Mouse (Mus musculus) brown adipose tissue, adult 24 weeks (tissue): ENCODE results near the gene Plin3. TPM values are rescaled to one million over a fixed set of nuclear protein-coding genes. Genes with fewer than 3 reads are reported as not detected.

ENCODE experiments used
- H3K27ac ChIP-seq: fragments of 200-500 bp; replicated peaks from 2 replicates; pipeline ENCODE4 v1.5.1; 2012; ENCODE audit warnings: low read depth, mild to moderate bottlenecking, low read length
- H3K4me1 ChIP-seq: fragments of 200-500 bp; 2 replicates; pipeline ENCODE4 v1.6.1; 2012; ENCODE audit warnings: low read length, mixed read lengths; ENCODE audit not compliant: control insufficient read depth, insufficient read depth, insufficient read length
- H3K4me3 ChIP-seq: fragments of 200-500 bp; 2 replicates; pipeline ENCODE4 v1.5.1; 2012; ENCODE audit warnings: low read depth, mild to moderate bottlenecking, low read length, moderate library complexity; ENCODE audit not compliant: insufficient read depth
- polyA plus RNA-seq: library from polyadenylated mRNA; stranded (reverse); fragments of >200 nt; gene quantifications from 2 replicates; pipeline ENCODE4 v1.2.4, GENCODE M21; 2012; ENCODE audit not compliant: missing spikeins, insufficient read depth, insufficient read length

Plin3 gene
- polyA plus RNA-seq = 62.9 and 78.2 TPM in 2 replicates

DNA sequence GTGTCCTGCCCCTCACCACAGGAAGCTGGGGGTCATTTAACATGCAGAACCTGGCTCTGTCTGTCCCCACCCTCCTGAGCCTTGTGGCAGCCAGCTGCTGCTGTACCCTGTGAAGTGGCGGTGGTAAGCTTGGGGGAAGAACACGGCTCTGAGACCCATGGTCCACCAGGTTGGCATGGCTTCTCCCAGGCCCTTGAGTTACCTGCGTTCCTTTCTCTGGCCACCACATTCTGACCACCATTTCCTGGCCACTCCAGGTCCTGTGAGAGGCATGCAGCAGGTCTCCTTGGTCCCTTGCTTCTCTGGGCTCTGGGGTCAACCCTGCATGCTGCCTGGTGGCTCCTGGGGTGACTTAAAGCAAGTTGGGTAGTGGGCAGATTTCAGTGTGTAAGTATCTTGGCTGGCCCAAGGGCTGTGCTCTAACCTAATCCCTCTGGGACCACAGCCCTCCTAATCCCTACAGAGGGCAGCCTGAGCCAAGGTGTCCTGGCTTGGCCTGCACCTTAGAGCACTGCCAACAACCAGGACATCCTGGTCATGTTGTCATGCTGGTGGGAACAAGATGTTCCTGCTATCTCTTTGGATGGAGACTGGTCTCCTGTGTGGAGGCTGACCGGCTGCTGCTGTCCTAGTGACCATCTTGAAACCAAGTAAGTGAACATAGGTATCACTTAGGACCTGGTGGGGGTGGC is at the start of gene Plin3:
Gene Plin3, minus strand, starts transcription at position 343 of the 692 bp plus-strand sequence.
- peak within 1 kb of the TSS; percentile 91 for H3K27ac ChIP-seq
- no peak within 1 kb of the TSS for H3K4me3 ChIP-seq
- H3K4me1 ChIP-seq = peaks cover 16% of the 10 kb centered on the region

- peaks cover 13% of the 10 kb centered on the region for H3K4me1 ChIP-seq
- no peak overlapping the region for H3K4me3 ChIP-seq
- no peak overlapping the region for H3K27ac ChIP-seq
These were observed 48.0 kb upstream of the Plin3 start for GRCm38 (mm10) chr17:56340717-56341116.

- no peak overlapping the region for H3K27ac ChIP-seq
These were observed 46.2 kb upstream of the Plin3 start for GRCm38 (mm10) chr17:56338909-56339308.

GRCm38 (mm10) chr17:56337791-56338190 is 45.1 kb upstream of the Plin3 start:
- no peak overlapping the region for H3K4me3 ChIP-seq
- H3K27ac ChIP-seq = no peak overlapping the region
- H3K4me1 ChIP-seq = peaks cover 13% of the 10 kb centered on the region

More at GRCm38 (mm10) chr17:56338909-56339308, 46.2 kb upstream of the Plin3 start:
- Histone ChIP-seq H3K4me3 (no peak overlapping the region), H3K4me1 (peaks cover 13% of the 10 kb centered on the region)

DNA sequence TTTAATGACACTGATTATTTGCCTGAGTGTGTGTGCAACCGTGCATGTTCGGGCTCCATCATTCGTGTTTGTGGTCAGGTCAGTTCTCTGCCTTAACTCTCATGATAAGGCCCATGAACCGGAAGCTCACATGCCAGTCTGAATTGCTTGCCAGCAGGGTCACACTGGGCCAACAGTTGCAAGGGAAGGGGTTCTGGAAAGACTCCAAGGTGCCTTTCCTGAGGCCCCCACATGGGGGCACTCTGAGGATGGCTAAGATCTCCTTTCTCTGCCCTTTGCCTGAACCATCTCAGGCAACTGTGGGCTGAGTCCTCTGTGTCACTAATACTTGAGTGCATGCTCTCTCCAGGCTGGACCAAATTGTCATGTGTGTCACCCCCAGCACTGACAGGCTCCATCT is 44.5 kb upstream of the Plin3 start:
- Histone ChIP-seq H3K4me3 (no peak overlapping the region), H3K27ac (no peak overlapping the region), H3K4me1 (peaks cover 13% of the 10 kb centered on the region)

DNA sequence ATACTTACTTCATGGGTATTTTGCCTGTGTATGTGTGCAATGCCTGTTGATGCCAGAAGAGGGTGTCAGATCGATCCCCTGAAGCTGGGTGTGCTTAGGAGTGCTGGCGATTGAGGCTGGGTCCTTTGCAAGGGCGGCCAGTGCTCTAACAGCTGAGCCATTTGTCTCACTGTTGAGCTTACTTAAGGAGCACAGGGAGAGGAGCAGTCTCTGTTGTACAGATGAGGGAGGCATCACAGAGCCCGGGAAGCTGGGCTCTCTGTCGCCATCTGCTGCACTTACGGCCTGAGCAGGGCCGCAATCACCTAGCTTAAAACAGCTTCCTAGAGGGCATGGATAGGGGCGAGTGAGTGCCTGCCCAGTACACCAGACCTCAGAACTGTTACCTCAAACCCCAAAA is 40.3 kb upstream of the Plin3 start:
- peaks cover 10% of the 10 kb centered on the region for H3K4me1 ChIP-seq
- H3K4me3 ChIP-seq = no peak overlapping the region
- H3K27ac ChIP-seq = no peak overlapping the region

- Histone ChIP-seq H3K4me3 (no peak overlapping the region), H3K4me1 (peaks cover 18% of the 10 kb centered on the region), H3K27ac (no peak overlapping the region)
These were observed 38.6 kb upstream of the Plin3 start for GRCm38 (mm10) chr17:56331256-56331655.

DNA sequence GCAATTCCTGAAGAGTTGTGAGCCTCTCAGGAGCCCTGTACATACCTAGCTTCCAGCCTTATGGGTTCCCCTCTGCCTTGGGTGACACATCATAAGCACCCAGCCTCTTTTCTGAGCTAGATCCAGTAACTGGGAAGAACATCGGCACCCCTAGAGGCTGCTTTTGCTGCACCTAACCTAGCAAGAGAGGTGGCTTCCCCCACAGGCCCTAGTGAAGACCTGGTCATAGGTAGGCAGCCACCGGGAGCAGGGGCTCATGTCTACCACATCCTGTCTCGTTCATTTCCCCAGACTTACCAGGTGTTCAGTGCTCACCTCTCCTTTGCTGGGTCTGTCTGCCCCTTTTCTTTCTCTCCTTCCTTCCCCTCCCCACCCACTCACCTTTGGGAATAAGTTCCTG is 37.7 kb upstream of the Plin3 start:
- peaks cover 18% of the 10 kb centered on the region for H3K4me1 ChIP-seq
- no peak overlapping the region for H3K27ac ChIP-seq
- no peak overlapping the region for H3K4me3 ChIP-seq

DNA sequence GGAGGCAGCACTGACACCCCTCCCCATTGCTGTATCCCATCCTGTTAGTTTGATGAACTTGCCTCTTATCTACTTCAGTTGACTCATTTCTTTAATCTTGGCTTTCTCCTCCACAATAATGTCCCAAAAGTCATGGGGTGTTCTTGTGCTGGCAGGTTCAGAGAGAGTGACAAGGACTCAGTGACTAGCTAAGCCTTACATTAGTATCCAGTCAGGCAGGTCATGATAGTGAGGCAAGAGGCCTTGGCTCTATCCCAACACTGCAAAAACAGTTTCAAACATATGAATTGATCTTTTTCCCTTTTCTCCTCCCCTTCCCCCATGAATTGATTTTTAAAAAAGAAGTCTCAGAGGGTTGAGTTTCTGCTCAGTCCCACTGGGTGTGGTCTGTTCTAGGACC is 36.6 kb upstream of the Plin3 start:
- H3K27ac ChIP-seq = no peak overlapping the region
- peaks cover 18% of the 10 kb centered on the region for H3K4me1 ChIP-seq
- H3K4me3 ChIP-seq = no peak overlapping the region

GRCm38 (mm10) chr17:56326153-56327147 is 33.8 kb upstream of the Plin3 start:
- peaks cover 18% of the 10 kb centered on the region for H3K4me1 ChIP-seq

GRCm38 (mm10) chr17:56325450-56326152 is 32.9 kb upstream of the Plin3 start, which contains the start of gene Kdm4b:
Kdm4b (plus strand) TSS chr17:56326062.
- peaks cover 15% of the 10 kb centered on the region for H3K4me1 ChIP-seq
- peak within 1 kb of the TSS; percentile 49 for H3K27ac ChIP-seq
- H3K4me3 ChIP-seq = peak within 1 kb of the TSS; percentile 70

More at GRCm38 (mm10) chr17:56326153-56327147, 33.8 kb upstream of the Plin3 start:
- peak overlapping the region; percentile 70 for H3K4me3 ChIP-seq
- 0 out of 2 replicates have a peak overlapping the region, but pooled peaks have one; percentile 20 for H3K27ac ChIP-seq

GRCm38 (mm10) chr17:56324419-56324818 is 31.7 kb upstream of the Plin3 start:
- peaks cover 14% of the 10 kb centered on the region for H3K4me1 ChIP-seq
- H3K27ac ChIP-seq = no peak overlapping the region
- no peak overlapping the region for H3K4me3 ChIP-seq

DNA sequence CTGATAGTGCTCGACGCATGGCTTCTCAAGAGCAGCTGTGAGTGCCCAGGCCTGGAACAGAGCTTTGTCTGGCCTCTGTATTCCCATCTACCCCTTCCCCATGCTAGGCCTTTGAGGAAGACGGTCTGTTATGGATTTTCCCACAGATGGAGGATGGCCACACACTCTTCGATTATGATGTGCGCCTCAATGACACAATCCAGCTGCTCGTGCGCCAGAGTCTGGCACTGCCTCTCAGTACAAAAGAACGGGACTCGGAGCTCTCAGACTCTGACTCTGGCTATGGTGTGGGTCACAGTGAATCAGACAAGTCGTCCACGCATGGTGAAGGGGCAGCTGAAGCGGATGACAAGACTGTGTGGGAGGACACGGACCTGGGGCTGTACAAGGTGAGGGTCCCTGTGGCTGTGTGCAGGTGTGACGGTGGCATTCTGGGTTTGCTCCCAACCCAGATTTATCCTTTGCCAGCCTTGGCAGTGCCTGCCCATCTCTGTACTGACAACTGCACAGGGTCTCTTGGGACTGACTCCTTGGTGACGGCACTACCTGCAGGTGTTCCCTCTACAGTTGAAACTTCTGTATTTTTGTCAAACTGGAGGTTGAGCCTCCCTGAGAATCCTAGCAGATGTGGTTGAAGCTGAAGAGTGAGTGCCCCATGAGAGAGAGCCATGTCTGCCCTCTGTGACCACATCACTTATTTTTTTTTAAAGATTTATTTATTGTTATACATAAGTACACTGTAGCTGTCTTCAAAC is 16.7 kb upstream of the Plin3 start:
- H3K4me3 ChIP-seq = no peak overlapping the region
- H3K4me1 ChIP-seq = no peaks in the 10 kb centered on the region
- H3K27ac ChIP-seq = no peak overlapping the region

DNA sequence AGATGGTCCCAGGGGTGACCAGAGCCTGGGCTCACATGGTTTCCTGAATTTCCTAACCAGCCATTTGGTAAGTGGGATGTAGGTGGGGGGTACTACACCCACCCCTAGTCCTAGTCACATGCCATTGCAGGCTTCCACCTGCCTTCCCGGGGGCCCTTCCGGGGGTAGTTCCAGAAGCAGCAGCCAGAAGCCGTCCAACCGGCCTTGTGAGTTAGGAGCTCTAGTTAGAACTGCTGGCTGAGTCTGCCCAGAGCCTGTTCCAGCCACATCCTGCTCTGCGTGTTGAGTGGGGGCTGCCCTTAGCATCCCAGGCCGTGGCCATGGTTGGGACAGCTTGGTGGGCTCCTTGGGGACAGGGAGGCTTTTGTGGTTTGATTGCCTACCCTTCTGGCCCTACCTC is 15.4 kb upstream of the Plin3 start:
- Histone ChIP-seq H3K4me3 (no peak overlapping the region), H3K27ac (no peak overlapping the region), H3K4me1 (no peaks in the 10 kb centered on the region)
